Mouse (Mus musculus): ENCODE measurements around the gene Dnttip1. TPM values are rescaled to one million over a fixed set of nuclear protein-coding genes. Genes with fewer than 3 reads are reported as not detected.
"Not testable (repeated sequence)": the region's sequence is repeated elsewhere in the genome, so short reads cannot be mapped to it uniquely, and the experiment has no call there.

Gene Dnttip1
- 60.3 and 76.6 TPM in 2 replicates for polyA plus RNA-seq (2016; fragmentation: Nextera tagmentation; extraction: Ambion mirVana)

DNA sequence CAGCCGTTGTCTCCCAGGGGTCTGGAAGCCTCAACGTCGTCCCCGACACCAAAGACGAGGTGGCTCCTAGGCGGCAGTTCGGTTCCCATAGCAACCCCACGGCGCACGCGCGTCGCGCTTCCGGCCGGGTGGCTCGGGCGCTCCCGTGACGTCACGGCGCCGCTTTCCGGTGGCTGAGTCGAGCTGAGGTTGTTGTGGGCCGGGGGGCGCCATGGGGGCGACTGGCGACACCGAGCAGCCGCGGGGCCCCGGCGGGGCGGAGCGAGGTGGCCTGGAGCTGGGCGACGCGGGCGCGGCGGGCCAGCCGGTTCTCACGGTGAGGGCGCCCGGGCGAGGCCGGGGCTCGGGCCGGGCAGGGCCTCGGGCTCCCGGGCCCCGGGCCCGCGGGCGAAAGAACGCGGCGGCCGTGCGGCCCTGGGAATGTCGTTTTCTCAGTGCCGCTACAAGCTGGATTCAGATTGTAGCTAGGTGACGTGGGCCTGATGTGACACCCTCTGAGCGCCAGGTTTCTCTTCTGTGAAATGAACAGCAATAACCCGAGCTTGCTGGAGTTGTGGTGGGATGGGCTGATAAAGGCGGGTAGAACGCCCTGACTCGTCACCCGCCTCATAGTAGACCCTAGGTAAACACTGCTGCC is at the start of gene Dnttip1, which contains the start of gene Wfdc3:
Gene Dnttip1, plus strand, starts transcription at position 141 of the 637 bp plus-strand sequence.
Gene Wfdc3, minus strand, starts transcription at position 89 of the 637 bp plus-strand sequence.
- under 1% methylated on average over 70 of the region's 70 CpGs for WGBS
- Histone ChIP-seq H3K27ac (peak within 1 kb of the TSS; percentile 95), H3K4me1 (peaks cover 13% of the 10 kb centered on the region), H3K9me3 (no peaks in the 10 kb centered on the region), H3K27me3 (ENCODE audit: insufficient read depth, poor library complexity, severe bottlenecking) (peaks cover 5% of the 10 kb centered on the region; the same call in 1 of the 2 replicates), H3K36me3 (peaks cover 35% of the 10 kb centered on the region), H3K4me3 (peak within 1 kb of the TSS; percentile 94)
- DNase-seq (ENCODE audit: low spot score) = peak; percentile 97

DNA sequence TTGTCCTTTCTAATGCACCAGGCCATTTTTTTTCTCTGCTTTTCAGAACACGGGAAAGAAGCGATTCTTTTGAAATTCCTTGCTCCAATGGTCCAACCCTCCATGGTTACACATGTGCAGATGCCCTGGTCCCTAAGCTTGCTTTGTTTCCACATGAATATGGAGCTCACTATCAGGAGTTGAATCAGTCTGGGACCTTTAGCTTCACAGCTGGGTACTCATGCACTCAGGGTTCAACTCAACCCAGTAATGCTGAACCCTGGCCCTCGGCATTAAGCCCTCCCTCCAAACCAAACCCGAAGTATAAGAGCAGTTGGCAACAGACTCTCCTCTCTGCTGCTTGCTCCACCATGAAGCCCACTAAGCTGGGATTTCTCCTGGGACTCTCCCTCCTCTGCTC is 47.6 kb upstream of the Dnttip1 start, which contains the start of gene Spint4:
Gene Spint4, plus strand, starts transcription at position 301 of the 400 bp plus-strand sequence.
- no peak within 1 kb of the TSS for H3K27ac ChIP-seq
- no peak for DNase-seq (ENCODE audit: low spot score)
- no peaks in the 10 kb centered on the region for H3K36me3 ChIP-seq
- 79% methylated on average over 4 of the region's 4 CpGs for WGBS
- no peak within 1 kb of the TSS for H3K4me3 ChIP-seq
- no peaks in the 10 kb centered on the region for H3K27me3 ChIP-seq (ENCODE audit: insufficient read depth, poor library complexity, severe bottlenecking)
- no peaks in the 10 kb centered on the region for H3K4me1 ChIP-seq
- no peaks in the 10 kb centered on the region for H3K9me3 ChIP-seq

DNA sequence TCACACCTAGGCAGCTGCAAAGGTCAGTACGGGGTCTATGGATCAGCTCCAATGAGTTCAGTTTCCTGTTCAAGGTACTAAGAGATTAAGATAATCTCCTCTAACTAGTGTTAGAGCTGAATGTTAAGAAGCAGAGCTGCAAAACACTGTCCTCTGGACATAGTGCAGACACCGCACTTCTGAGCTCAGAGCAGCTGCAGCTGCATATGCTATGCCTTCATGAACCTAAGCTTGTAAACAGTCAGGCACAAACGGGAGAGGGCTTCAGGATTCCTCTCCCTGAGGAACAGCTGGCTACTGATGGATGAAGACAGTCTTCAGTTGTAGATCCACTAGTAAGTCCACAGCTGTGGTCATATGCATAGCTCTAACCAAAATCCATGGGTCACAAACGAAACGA is 44.8 kb upstream of the Dnttip1 start:
- Histone ChIP-seq H3K4me1 (no peaks in the 10 kb centered on the region), H3K36me3 (no peaks in the 10 kb centered on the region), H3K27ac (no peak overlapping the region), H3K27me3 (ENCODE audit: insufficient read depth, poor library complexity, severe bottlenecking) (no peaks in the 10 kb centered on the region), H3K4me3 (no peak overlapping the region), H3K9me3 (no peaks in the 10 kb centered on the region)
- WGBS = 73% methylated on average over 5 of the region's 5 CpGs
- no peak for DNase-seq (ENCODE audit: low spot score)

DNA sequence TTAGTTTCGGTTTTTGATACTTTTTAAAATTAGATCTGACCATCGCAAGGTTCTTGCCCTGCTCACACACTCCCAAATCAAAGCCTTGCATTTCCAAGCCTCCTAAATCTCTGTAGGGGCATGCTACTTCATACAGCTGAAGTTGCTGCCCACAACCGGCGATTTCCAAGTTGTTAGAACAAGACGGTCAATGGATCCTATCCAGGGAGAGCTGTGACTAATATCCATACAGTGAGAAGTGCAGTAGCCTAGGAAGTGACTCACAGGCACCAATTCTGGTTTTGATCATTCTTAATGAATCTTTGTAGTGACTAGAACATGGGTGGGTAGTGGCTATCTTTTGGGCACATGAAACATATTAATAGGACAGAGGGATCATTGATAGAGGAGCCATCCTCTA is 44.0 kb upstream of the Dnttip1 start:
- Histone ChIP-seq H3K9me3 (no peaks in the 10 kb centered on the region), H3K4me1 (no peaks in the 10 kb centered on the region), H3K36me3 (no peaks in the 10 kb centered on the region), H3K4me3 (no peak overlapping the region), H3K27me3 (ENCODE audit: insufficient read depth, poor library complexity, severe bottlenecking) (no peaks in the 10 kb centered on the region), H3K27ac (no peak overlapping the region)
- 88% methylated on average over 5 of the region's 5 CpGs for WGBS
- no peak for DNase-seq (ENCODE audit: low spot score)

DNA sequence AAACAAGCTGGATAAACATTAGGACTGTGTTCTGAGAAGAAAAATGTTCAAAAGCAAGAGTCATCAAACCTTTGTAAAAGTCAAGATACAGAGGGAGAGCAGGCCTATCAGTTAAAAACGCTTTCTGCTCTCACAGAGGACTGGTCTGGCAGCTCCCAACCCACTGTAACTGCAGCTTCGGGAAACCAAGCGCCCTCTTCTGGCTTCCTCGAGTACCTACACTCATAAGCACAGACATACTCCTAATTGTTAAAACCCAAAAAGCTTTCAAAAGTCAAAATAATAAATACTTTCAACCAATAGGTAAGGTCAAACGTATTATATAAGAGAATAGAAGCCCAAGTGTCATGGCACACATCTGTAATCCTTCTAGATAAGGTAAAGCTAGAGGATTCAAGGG is 41.5 kb upstream of the Dnttip1 start:
- Histone ChIP-seq H3K9me3 (no peaks in the 10 kb centered on the region), H3K27ac (no peak overlapping the region), H3K4me3 (no peak overlapping the region), H3K27me3 (ENCODE audit: insufficient read depth, poor library complexity, severe bottlenecking) (no peaks in the 10 kb centered on the region), H3K4me1 (no peaks in the 10 kb centered on the region), H3K36me3 (no peaks in the 10 kb centered on the region)
- 72% methylated on average over 5 of the region's 5 CpGs for WGBS
- DNase-seq (ENCODE audit: low spot score) = no peak

DNA sequence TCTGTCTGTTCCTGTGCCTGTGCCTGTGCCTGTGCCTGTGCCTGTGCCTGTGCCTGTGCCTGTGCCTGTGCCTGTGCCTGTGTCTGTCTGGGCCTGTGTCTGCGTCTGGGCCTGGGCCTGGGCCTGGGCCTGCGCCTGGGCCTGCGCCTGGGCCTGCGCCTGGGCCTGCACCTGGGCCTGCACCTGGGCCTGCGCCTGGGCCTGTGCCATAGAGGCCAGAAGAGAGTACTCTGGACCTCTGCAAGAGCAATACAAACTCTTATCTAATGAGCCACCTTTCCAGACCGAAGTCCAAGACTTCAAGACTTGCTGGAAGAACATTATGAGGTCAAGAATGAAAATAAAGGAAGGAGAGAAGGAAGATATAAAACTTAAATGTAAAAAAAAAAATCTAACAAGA is 40.5 kb upstream of the Dnttip1 start:
- Histone ChIP-seq H3K36me3 (no peaks in the 10 kb centered on the region), H3K4me3 (no peak overlapping the region), H3K4me1 (no peaks in the 10 kb centered on the region), H3K27me3 (ENCODE audit: insufficient read depth, poor library complexity, severe bottlenecking) (no peaks in the 10 kb centered on the region), H3K9me3 (no peaks in the 10 kb centered on the region), H3K27ac (no peak overlapping the region)
- 82% methylated on average over 6 of the region's 6 CpGs for WGBS
- DNase-seq (ENCODE audit: low spot score) = no peak

DNA sequence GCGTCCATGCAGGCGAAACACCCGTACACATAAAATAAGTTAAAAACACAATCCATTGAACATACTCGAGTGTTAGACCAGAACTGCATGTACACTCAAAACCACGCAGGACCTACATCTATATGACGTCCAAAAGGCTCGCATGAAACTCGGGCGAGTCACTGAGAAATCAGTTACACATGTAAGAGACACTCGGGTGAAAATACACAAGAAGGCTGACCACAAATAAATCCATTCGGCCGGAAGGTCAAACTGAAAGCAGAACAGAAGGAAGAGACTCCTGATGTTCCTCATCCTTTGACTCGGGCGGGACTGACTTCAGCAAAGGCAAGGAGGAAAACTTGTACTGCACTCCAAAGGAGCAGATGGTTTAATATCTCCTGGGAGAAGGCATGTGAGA is 39.8 kb upstream of the Dnttip1 start:
- no peak overlapping the region for H3K27ac ChIP-seq
- H3K4me3 ChIP-seq = no peak overlapping the region
- no peaks in the 10 kb centered on the region for H3K27me3 ChIP-seq (ENCODE audit: insufficient read depth, poor library complexity, severe bottlenecking)
- 89% methylated on average over 14 of the region's 14 CpGs for WGBS
- no peaks in the 10 kb centered on the region for H3K9me3 ChIP-seq
- no peak for DNase-seq (ENCODE audit: low spot score)
- H3K4me1 ChIP-seq = no peaks in the 10 kb centered on the region
- H3K36me3 ChIP-seq = no peaks in the 10 kb centered on the region

DNA sequence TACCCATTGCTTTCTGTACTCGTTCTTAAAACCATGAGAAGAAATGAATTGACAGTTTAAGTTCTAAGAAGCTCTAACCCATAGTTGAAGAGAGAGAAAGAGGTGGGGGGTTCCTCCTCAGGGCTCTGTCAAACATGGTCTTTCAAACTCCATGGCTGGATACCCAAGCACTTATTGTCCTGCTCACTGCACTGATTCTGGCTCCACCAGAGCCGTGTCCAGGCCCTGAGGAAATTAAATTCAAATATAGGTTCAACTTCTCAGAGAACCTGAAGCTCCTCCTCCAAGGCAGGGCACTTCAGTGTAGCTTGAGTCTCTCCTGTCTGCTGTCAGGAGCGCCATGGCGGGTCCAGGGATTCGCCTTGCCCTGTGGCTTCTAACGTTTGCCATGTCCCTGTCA is 30.8 kb upstream of the Dnttip1 start, which contains the start of gene Spint5:
Gene Spint5, plus strand, starts transcription at position 301 of the 400 bp plus-strand sequence.
- Histone ChIP-seq H3K36me3 (no peaks in the 10 kb centered on the region), H3K4me3 (no peak within 1 kb of the TSS), H3K9me3 (no peaks in the 10 kb centered on the region), H3K4me1 (no peaks in the 10 kb centered on the region), H3K27ac (no peak within 1 kb of the TSS), H3K27me3 (ENCODE audit: insufficient read depth, poor library complexity, severe bottlenecking) (peaks cover 6% of the 10 kb centered on the region; the same call in 1 of the 2 replicates)
- 75% methylated on average over 6 of the region's 6 CpGs for WGBS
- DNase-seq (ENCODE audit: low spot score) = no peak

DNA sequence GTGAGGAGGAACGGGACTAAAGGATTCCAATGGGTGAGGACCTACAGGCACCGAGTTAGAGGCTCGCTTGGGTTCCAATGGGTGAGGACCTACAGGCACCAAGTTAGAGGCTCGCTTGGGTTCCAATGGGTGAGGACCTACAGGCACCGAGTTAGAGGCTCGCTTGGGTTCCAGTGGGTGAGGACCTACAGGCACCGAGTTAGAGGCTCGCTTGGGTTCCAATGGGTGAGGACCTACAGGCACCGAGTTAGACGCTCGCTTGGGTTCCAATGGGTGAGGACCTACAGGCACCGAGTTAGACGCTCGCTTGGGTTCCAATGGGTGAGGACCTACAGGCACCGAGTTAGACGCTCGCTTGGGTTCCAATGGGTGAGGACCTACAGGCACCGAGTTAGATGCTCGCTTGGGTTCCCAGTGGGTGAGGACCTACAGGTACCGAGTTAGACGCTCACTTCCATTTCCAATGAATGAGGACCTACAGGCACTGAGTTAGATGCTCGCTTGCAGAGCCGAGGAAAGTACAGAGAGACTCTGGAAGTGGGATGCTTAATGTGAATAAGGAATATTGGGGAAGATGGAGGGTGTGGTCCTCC is 29.5 kb upstream of the Dnttip1 start:
- not testable (repeated sequence) for H3K27ac ChIP-seq; H3K9me3 ChIP-seq; DNase-seq (ENCODE audit: low spot score); H3K27me3 ChIP-seq (ENCODE audit: insufficient read depth, poor library complexity, severe bottlenecking); H3K4me1 ChIP-seq; H3K4me3 ChIP-seq; H3K36me3 ChIP-seq
- WGBS = 85% methylated on average over 23 of the region's 23 CpGs

DNA sequence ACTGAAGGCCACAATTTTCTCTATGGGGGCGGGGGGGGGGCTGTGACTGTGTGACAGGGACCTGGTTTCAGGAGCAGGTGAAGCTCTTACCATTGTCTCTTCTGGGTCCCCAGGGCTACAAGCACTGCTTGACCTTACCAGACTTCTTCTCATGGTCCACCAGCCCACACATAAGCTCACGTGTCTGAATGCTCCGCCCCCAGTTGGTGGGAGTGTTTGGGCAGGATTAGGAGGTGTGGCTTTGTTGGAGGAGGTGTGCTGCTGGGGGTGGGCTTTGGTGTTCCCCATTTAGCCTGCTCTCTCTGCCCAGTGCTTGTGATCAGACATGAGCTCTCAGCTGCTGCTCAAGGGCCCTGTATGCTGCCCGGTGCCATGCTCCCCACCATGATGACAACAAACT is 22.5 kb upstream of the Dnttip1 start:
- Histone ChIP-seq H3K27me3 (ENCODE audit: insufficient read depth, poor library complexity, severe bottlenecking) (peaks cover 9% of the 10 kb centered on the region; the same call in 1 of the 2 replicates), H3K4me1 (no peaks in the 10 kb centered on the region), H3K27ac (no peak overlapping the region), H3K4me3 (no peak overlapping the region), H3K9me3 (no peaks in the 10 kb centered on the region), H3K36me3 (no peaks in the 10 kb centered on the region)
- no peak for DNase-seq (ENCODE audit: low spot score)
- 62% methylated on average over 4 of the region's 4 CpGs for WGBS

DNA sequence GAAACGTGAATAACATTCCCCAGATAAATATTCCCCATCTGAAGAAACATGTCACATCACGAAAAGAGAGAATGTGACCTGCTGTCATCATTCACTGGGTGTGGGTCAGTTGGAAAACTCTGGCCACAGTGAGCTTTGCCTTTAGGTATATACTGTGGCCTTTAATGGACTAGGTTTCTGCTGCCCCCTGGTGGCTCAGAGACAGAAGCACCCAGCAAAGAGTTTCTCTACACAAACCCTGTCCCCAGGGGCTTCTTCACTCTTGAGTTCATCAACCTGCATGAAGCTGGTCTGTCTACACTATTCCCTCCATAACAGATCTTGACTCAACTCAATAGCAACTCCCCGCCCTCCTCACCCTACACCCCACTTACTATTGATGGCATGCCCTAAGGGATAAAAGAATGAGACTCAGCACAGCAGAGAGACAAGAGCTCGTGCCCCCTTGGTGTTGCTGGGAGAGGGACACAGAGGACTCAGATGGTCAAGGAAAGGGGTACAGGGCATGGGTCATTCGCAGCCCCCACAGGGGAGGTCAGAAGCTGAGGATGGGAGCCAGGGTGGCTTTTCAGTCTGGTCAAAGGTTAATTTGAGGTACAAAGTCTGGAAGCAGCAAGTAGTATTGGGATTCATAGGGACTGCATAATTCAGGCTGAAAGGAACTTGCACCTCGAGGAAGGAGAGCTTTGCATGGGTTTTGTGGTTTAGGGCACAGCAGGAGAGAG is 19.7 kb upstream of the Dnttip1 start:
- Histone ChIP-seq H3K27ac (no peak overlapping the region), H3K36me3 (no peaks in the 10 kb centered on the region), H3K4me3 (no peak overlapping the region), H3K4me1 (no peaks in the 10 kb centered on the region), H3K27me3 (ENCODE audit: insufficient read depth, poor library complexity, severe bottlenecking) (peaks cover 3% of the 10 kb centered on the region; the same call in 1 of the 2 replicates), H3K9me3 (no peaks in the 10 kb centered on the region)
- 24% methylated on average over 6 of the region's 6 CpGs for WGBS
- DNase-seq (ENCODE audit: low spot score) = peak; percentile 80

DNA sequence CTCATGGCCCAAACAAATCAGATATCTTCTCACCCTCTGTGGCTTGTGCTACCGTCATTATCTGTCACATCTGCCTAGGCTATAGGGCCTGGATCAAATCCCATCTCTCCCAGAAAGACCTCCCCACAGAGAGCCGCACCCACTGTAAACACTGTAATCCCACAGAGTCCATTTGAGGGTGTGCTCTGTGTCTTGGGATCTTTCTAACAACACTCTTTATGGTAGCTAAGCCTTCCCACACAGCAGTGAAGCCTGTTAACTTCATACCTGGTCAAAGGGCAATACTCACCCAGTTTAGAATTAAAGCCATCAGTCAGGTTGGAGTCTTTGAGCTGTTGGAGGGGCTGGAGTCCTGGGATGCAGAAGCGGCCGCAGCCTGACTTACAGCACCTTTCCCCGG is 14.1 kb upstream of the Dnttip1 start:
- Histone ChIP-seq H3K9me3 (no peaks in the 10 kb centered on the region), H3K36me3 (no peaks in the 10 kb centered on the region), H3K4me3 (no peak overlapping the region), H3K27ac (no peak overlapping the region), H3K4me1 (no peaks in the 10 kb centered on the region), H3K27me3 (ENCODE audit: insufficient read depth, poor library complexity, severe bottlenecking) (peaks cover 3% of the 10 kb centered on the region; the same call in 1 of the 2 replicates)
- 65% methylated on average over 5 of the region's 5 CpGs for WGBS
- no peak for DNase-seq (ENCODE audit: low spot score)

DNA sequence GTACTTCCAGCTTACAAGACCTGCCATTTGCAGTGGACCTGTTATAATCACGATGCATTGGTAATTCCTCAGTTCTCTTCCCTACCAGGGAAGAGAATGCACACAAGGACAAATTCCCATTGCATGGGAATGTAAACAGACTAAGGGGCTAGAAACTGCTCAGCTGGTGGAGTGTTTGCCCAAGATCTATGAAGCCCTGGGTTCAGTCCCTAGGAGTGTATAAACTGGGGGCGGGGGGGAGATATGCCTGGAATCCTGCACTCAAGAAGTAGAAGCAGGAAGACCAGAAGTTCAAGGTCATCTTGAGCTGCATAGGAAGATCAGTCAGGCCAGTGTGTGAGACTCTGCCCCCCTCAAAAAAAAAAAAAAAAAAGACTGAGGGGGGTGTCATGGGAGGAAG is 12.5 kb upstream of the Dnttip1 start:
- H3K27ac ChIP-seq = no peak overlapping the region
- H3K4me3 ChIP-seq = no peak overlapping the region
- DNase-seq (ENCODE audit: low spot score) = no peak
- no peaks in the 10 kb centered on the region for H3K9me3 ChIP-seq
- H3K27me3 ChIP-seq (ENCODE audit: insufficient read depth, poor library complexity, severe bottlenecking) = no peaks in the 10 kb centered on the region
- H3K4me1 ChIP-seq = no peaks in the 10 kb centered on the region
- no peaks in the 10 kb centered on the region for H3K36me3 ChIP-seq
- WGBS = 77% methylated on average over 2 of the region's 2 CpGs

Measured in heart, embryonic 10.5 days (tissue).